8 mouse cellular contexts compared by ENCODE assay signal in genomic region chr4:139311707-139312106, GRCm38 (mm10). TPM values are rescaled to one million over a fixed set of nuclear protein-coding genes. Genes with fewer than 3 reads are reported as not detected.
DNase-seq lines count a peak whose midpoint lies in the region; ATAC-seq and TF ChIP-seq lines count a peak whose summit lies in the region.

No protein-coding gene starts in this region.

- H3K79me2 ChIP-seq in myocyte (ENCODE audit: control insufficient read depth, insufficient read depth), result no peaks in the 10 kb centered on the region

- WGBS in kidney, embryonic 14.5 days, result 14% methylated on average over 14 of the region's 14 CpGs
- 28% methylated on average over 14 of the region's 14 CpGs for WGBS in embryonic facial prominence, embryonic 10.5 days
- 10% methylated on average over 14 of the region's 14 CpGs for WGBS in intestine, postnatal 0 days

- no peak for ATAC-seq in kidney, embryonic 14.5 days (ENCODE audit: low FRiP score, low TSS enrichment)
- peak; percentile 52; the same call in 1 of the 2 replicates for ATAC-seq in intestine, postnatal 0 days

- no peaks in the 10 kb centered on the region for H3K9me3 ChIP-seq in kidney, embryonic 14.5 days (ENCODE audit: control insufficient read depth, low read length)
- H3K9me3 ChIP-seq in embryonic facial prominence, embryonic 10.5 days, result no peaks in the 10 kb centered on the region
- H3K9me3 ChIP-seq in intestine, postnatal 0 days (ENCODE audit: control insufficient read depth), result no peaks in the 10 kb centered on the region

- TF ChIP-seq POLR2A in myocyte (IDR thresholded peaks at IDR 0.05; ENCODE audit: insufficient read length, low read depth), result no peak

- DNase-seq in kidney, postnatal 10 days, result no peak
- no peak for DNase-seq in embryonic facial prominence, embryonic 10.5 days (ENCODE audit: low spot score)
- DNase-seq in embryo, embryonic 11 days, result no peak
- DNase-seq in adrenal gland, adult 8-10 months, result no peak
- DNase-seq in thymus, postnatal 0 days (ENCODE audit: low spot score), result no peak

- H3K9ac ChIP-seq in kidney, embryonic 14.5 days (ENCODE audit: low read depth, low read length), result peak overlapping the region; percentile 81
- peak overlapping the region; percentile 88 for H3K9ac ChIP-seq in intestine, postnatal 0 days (ENCODE audit: low read depth, low read length)

- peaks cover 13% of the 10 kb centered on the region for H3K4me1 ChIP-seq in kidney, embryonic 14.5 days (ENCODE audit: control insufficient read depth, insufficient read depth, low read length)
- peaks cover 24% of the 10 kb centered on the region for H3K4me1 ChIP-seq in embryonic facial prominence, embryonic 10.5 days
- H3K4me1 ChIP-seq in intestine, postnatal 0 days (replicated peaks; ENCODE audit: control insufficient read depth, insufficient read depth, low read length), result no peaks in the 10 kb centered on the region

- no peak overlapping the region; the same call in 1 of the 2 replicates for H3K27ac ChIP-seq in kidney, embryonic 14.5 days (ENCODE audit: low read depth, low read length)
- H3K27ac ChIP-seq in embryonic facial prominence, embryonic 10.5 days (replicated peaks), result peak overlapping the region; percentile 90
- H3K27ac ChIP-seq in intestine, postnatal 0 days (ENCODE audit: low read depth, low read length), result peak overlapping the region; percentile 91

- H3K36me3 ChIP-seq in kidney, embryonic 14.5 days (ENCODE audit: control insufficient read depth, insufficient read depth, low read length), result peaks cover 25% of the 10 kb centered on the region
- peaks cover 36% of the 10 kb centered on the region for H3K36me3 ChIP-seq in embryonic facial prominence, embryonic 10.5 days (replicated peaks)
- peaks cover 28% of the 10 kb centered on the region for H3K36me3 ChIP-seq in intestine, postnatal 0 days (ENCODE audit: control insufficient read depth, insufficient read depth)
- no peaks in the 10 kb centered on the region for H3K36me3 ChIP-seq in myocyte (ENCODE audit: control insufficient read depth, insufficient read depth)

- TF ChIP-seq CTCF in intestine, postnatal 0 days (IDR thresholded peaks at IDR 0.05; ENCODE audit: low read depth), result no peak

- H3ac ChIP-seq in myocyte (ENCODE audit: control insufficient read depth, insufficient read length), result no peak overlapping the region

- H3K4me2 ChIP-seq in kidney, embryonic 14.5 days (replicated peaks; ENCODE audit: low read depth, low read length), result peak overlapping the region; percentile 95
- peak overlapping the region; percentile 94 for H3K4me2 ChIP-seq in intestine, postnatal 0 days (replicated peaks; ENCODE audit: low read depth)
- peak overlapping the region; percentile 76 for H3K4me2 ChIP-seq in myocyte (ENCODE audit: low read depth)

- H3K4me3 ChIP-seq in kidney, embryonic 14.5 days (ENCODE audit: low read length), result peak overlapping the region; percentile 83
- peak overlapping the region; percentile 89 for H3K4me3 ChIP-seq in embryonic facial prominence, embryonic 10.5 days
- H3K4me3 ChIP-seq in intestine, postnatal 0 days (ENCODE audit: low read depth, low read length), result peak overlapping the region; percentile 85
- H3K4me3 ChIP-seq in myocyte, result peak overlapping the region; percentile 43

- no peaks in the 10 kb centered on the region for H3K27me3 ChIP-seq in kidney, embryonic 14.5 days (ENCODE audit: control insufficient read depth, insufficient read depth, low read length)
- H3K27me3 ChIP-seq in embryonic facial prominence, embryonic 10.5 days (replicated peaks; ENCODE audit: low read depth, poor library complexity, severe bottlenecking), result peaks cover 13% of the 10 kb centered on the region
- no peaks in the 10 kb centered on the region for H3K27me3 ChIP-seq in intestine, postnatal 0 days (replicated peaks; ENCODE audit: control insufficient read depth, insufficient read depth, low read length)
- H3K27me3 ChIP-seq in myocyte (ENCODE audit: control insufficient read depth, insufficient read depth, insufficient read length), result no peaks in the 10 kb centered on the region

TF ChIP-seq in myocyte, 11 proteins besides CTCF, POLR2A, EP300 and RAD21:
- no peak for TF ChIP-seq MAX (IDR thresholded peaks at IDR 0.05; ENCODE audit: low read depth)
- no peak for TF ChIP-seq USF1 (IDR thresholded peaks at IDR 0.05; ENCODE audit: low read depth)
- no peak for TF ChIP-seq CEBPB (IDR thresholded peaks at IDR 0.05; ENCODE audit: insufficient read depth, poor library complexity, severe bottlenecking)
- no peak for TF ChIP-seq POLR2AphosphoS2 (IDR thresholded peaks at IDR 0.05; ENCODE audit: insufficient read length, low read depth)
- no peak for TF ChIP-seq TCF12 (IDR thresholded peaks at IDR 0.05; ENCODE audit: insufficient read depth, poor library complexity, severe bottlenecking)
- TF ChIP-seq MYOD1 (IDR thresholded peaks at IDR 0.05; ENCODE audit: control insufficient read depth in 1 of 3, insufficient read length in 2 of 3, low read depth in 2 of 3), result no peak
- TF ChIP-seq MYOG (IDR thresholded peaks at IDR 0.05; ENCODE audit: control insufficient read depth in 1 of 3, insufficient read depth in 1 of 3, insufficient read length in 2 of 3, low read depth in 2 of 3), result no peak
- no peak for TF ChIP-seq TCF3 (IDR thresholded peaks at IDR 0.05; ENCODE audit: insufficient read length, low read depth)
- TF ChIP-seq REST (IDR thresholded peaks at IDR 0.05; ENCODE audit: insufficient read depth, insufficient read length), result no peak
- TF ChIP-seq E2F4 (IDR thresholded peaks at IDR 0.05; ENCODE audit: insufficient read depth), result no peak
- TF ChIP-seq SRF (IDR thresholded peaks at IDR 0.05; ENCODE audit: control insufficient read depth, insufficient read length, low read depth), result no peak

RNA-seq across cellular contexts. Expression of gene Akr7a5, which starts 1.2 kb away (rescaled TPM):
- polyA plus RNA-seq in kidney, embryonic 14.5 days (2014; fragmentation: Nextera tagmentation; extraction: Ambion mirVana), result 139 and 141 TPM in 2 replicates
- polyA plus RNA-seq in embryonic facial prominence, embryonic 10.5 days (2016; fragmentation: Nextera tagmentation; extraction: Ambion mirVana), result 141 and 158 TPM in 2 replicates
- polyA plus RNA-seq in intestine, postnatal 0 days (2015; fragmentation: Nextera tagmentation; extraction: Ambion mirVana), result 226 and 259 TPM in 2 replicates
- polyA plus RNA-seq in myocyte (2012; fragmentation: generic; extraction: Trizol), result 48.8 TPM
- total RNA-seq in adrenal gland, adult 8-10 months (2022), result 10 to 100 TPM; 65.4 to 73.5 (median 68.8) TPM
- polyA plus RNA-seq in thymus, postnatal 0 days (2015; fragmentation: Nextera tagmentation; extraction: Ambion mirVana), result 68.9 and 75.5 TPM in 2 replicates

RNA-seq across cellular contexts. Expression of gene Pqlc2, which starts 1.2 kb away (rescaled TPM):
- polyA plus RNA-seq in kidney, embryonic 14.5 days (2014; fragmentation: Nextera tagmentation; extraction: Ambion mirVana), result 10.4 and 13.3 TPM in 2 replicates
- polyA plus RNA-seq in embryonic facial prominence, embryonic 10.5 days (2016; fragmentation: Nextera tagmentation; extraction: Ambion mirVana), result 17.5 and 17.7 TPM in 2 replicates
- polyA plus RNA-seq in intestine, postnatal 0 days (2015; fragmentation: Nextera tagmentation; extraction: Ambion mirVana), result 92.6 and 95.9 TPM in 2 replicates
- 5.6 TPM for polyA plus RNA-seq in myocyte (2012; fragmentation: generic; extraction: Trizol)
- total RNA-seq in adrenal gland, adult 8-10 months (2022), result 10 to 100 TPM; 10.3 to 12.0 (median 11.6) TPM
- 13.5 and 14.5 TPM in 2 replicates for polyA plus RNA-seq in thymus, postnatal 0 days (2015; fragmentation: Nextera tagmentation; extraction: Ambion mirVana)

RNA-seq across cellular contexts. Expression of gene Mrto4, which starts 40.7 kb away (rescaled TPM):
- polyA plus RNA-seq in kidney, embryonic 14.5 days (2014; fragmentation: Nextera tagmentation; extraction: Ambion mirVana), result 134 and 143 TPM in 2 replicates
- 180 and 187 TPM in 2 replicates for polyA plus RNA-seq in embryonic facial prominence, embryonic 10.5 days (2016; fragmentation: Nextera tagmentation; extraction: Ambion mirVana)
- polyA plus RNA-seq in intestine, postnatal 0 days (2015; fragmentation: Nextera tagmentation; extraction: Ambion mirVana), result 36.6 and 39.0 TPM in 2 replicates
- 115 TPM for polyA plus RNA-seq in myocyte (2012; fragmentation: generic; extraction: Trizol)
- total RNA-seq in adrenal gland, adult 8-10 months (2022), result 10 to 100 TPM; 61.8 to 65.3 (median 63.0) TPM
- polyA plus RNA-seq in thymus, postnatal 0 days (2015; fragmentation: Nextera tagmentation; extraction: Ambion mirVana), result 115 and 116 TPM in 2 replicates

RNA-seq across cellular contexts. Expression of gene Emc1, which starts 40.7 kb away (rescaled TPM):
- 13.1 and 25.8 TPM in 2 replicates for polyA plus RNA-seq in kidney, embryonic 14.5 days (2014; fragmentation: Nextera tagmentation; extraction: Ambion mirVana)
- polyA plus RNA-seq in embryonic facial prominence, embryonic 10.5 days (2016; fragmentation: Nextera tagmentation; extraction: Ambion mirVana), result 30.3 and 33.1 TPM in 2 replicates
- 7.9 and 8.8 TPM in 2 replicates for polyA plus RNA-seq in intestine, postnatal 0 days (2015; fragmentation: Nextera tagmentation; extraction: Ambion mirVana)
- polyA plus RNA-seq in myocyte (2012; fragmentation: generic; extraction: Trizol), result 26.1 TPM
- total RNA-seq in adrenal gland, adult 8-10 months (2022), result 100 to 1,000 TPM in 1 of 4 experiments, 10 to 100 TPM in 3; 68.1 to 102 (median 84.3) TPM
- polyA plus RNA-seq in thymus, postnatal 0 days (2015; fragmentation: Nextera tagmentation; extraction: Ambion mirVana), result 16.8 and 17.8 TPM in 2 replicates

RNA-seq across cellular contexts. Expression of gene Ubr4, which starts 40.7 kb away (rescaled TPM):
- polyA plus RNA-seq in kidney, embryonic 14.5 days (2014; fragmentation: Nextera tagmentation; extraction: Ambion mirVana), result 69.0 and 88.6 TPM in 2 replicates
- polyA plus RNA-seq in embryonic facial prominence, embryonic 10.5 days (2016; fragmentation: Nextera tagmentation; extraction: Ambion mirVana), result 60.5 and 64.9 TPM in 2 replicates
- 27.5 and 30.0 TPM in 2 replicates for polyA plus RNA-seq in intestine, postnatal 0 days (2015; fragmentation: Nextera tagmentation; extraction: Ambion mirVana)
- 130 TPM for polyA plus RNA-seq in myocyte (2012; fragmentation: generic; extraction: Trizol)
- 100 to 1,000 TPM; 130 to 207 (median 167) TPM for total RNA-seq in adrenal gland, adult 8-10 months (2022)
- polyA plus RNA-seq in thymus, postnatal 0 days (2015; fragmentation: Nextera tagmentation; extraction: Ambion mirVana), result 44.9 and 50.7 TPM in 2 replicates
